Mouse (Mus musculus) embryonic facial prominence, embryonic 14.5 days (tissue): ENCODE results near the gene Gorasp1. TPM values are rescaled to one million over a fixed set of nuclear protein-coding genes. Genes with fewer than 3 reads are reported as not detected.

Experiments
- ATAC-seq: fragments of 200-750 bp; cut with Nextera tagmentation; 2 replicates; pipeline ENCODE4 v1.8.0; 2017; ENCODE audit warnings: low read depth, moderate number of reproducible peaks, moderate TSS enrichment
- DNase-seq: peaks from one replicate; pipeline ENCODE4 v3.0.0-alpha.2; 2015; ENCODE audit warnings: low spot score
- H3K27ac ChIP-seq: fragments of 300-500 bp; sonication (generic); replicated peaks from 2 replicates; pipeline ENCODE4 v1.5.1; 2014; ENCODE audit warnings: low read depth, mild to moderate bottlenecking, low read length, moderate library complexity
- H3K27me3 ChIP-seq: fragments of 300-500 bp; sonication (generic); replicated peaks from 2 replicates; pipeline ENCODE4 v1.6.1; 2014; ENCODE audit warnings: low read length; ENCODE audit not compliant: control insufficient read depth, insufficient read depth
- H3K36me3 ChIP-seq: fragments of 300-500 bp; sonication (generic); 2 replicates; pipeline ENCODE4 v1.6.1; 2014; ENCODE audit warnings: low read length, mixed read lengths; ENCODE audit not compliant: control insufficient read depth, insufficient read depth
- H3K4me1 ChIP-seq: fragments of 300-500 bp; sonication (generic); 2 replicates; pipeline ENCODE4 v1.6.1; 2014; ENCODE audit warnings: antibody characterized with exemption, low read length; ENCODE audit not compliant: control insufficient read depth, insufficient read depth
- H3K4me2 ChIP-seq: fragments of 300-500 bp; sonication (generic); 2 replicates; pipeline ENCODE4 v1.6.1; 2014; ENCODE audit warnings: low read depth, mild to moderate bottlenecking, low read length, moderate library complexity, mixed read lengths
- H3K4me3 ChIP-seq: fragments of 300-500 bp; sonication (generic); 2 replicates; pipeline ENCODE4 v1.5.1; 2014; ENCODE audit warnings: low read depth, mild to moderate bottlenecking, low read length
- H3K9ac ChIP-seq: fragments of 300-500 bp; sonication (generic); 2 replicates; pipeline ENCODE4 v1.6.1; 2014; ENCODE audit warnings: low read depth, mild to moderate bottlenecking, low read length, moderate library complexity, mixed read lengths
- H3K9me3 ChIP-seq: fragments of 300-500 bp; sonication (generic); 2 replicates; pipeline ENCODE4 v1.6.1; 2016; ENCODE audit warnings: low read length; ENCODE audit not compliant: control insufficient read depth
- WGBS: fragments of 180-500 bp; shearing (Covaris S2); extraction: QIAGEN DNeasy Blood & Tissue Kit; methylation state at CpG from one replicate; pipeline ENCODE4 v1.1.7; 2014; 5-methylcytosine and 5-hydroxymethylcytosine counted together
- polyA plus RNA-seq: library from polyadenylated mRNA; unstranded; fragments of >200 nt; fragmentation: Nextera tagmentation; extraction: Ambion mirVana; gene quantifications from 2 replicates; pipeline ENCODE4 v1.2.1, GENCODE M21; 2014

Gene Gorasp1
- polyA plus RNA-seq, 1 experiment from 2014 or later = 29.9 TPM

DNA sequence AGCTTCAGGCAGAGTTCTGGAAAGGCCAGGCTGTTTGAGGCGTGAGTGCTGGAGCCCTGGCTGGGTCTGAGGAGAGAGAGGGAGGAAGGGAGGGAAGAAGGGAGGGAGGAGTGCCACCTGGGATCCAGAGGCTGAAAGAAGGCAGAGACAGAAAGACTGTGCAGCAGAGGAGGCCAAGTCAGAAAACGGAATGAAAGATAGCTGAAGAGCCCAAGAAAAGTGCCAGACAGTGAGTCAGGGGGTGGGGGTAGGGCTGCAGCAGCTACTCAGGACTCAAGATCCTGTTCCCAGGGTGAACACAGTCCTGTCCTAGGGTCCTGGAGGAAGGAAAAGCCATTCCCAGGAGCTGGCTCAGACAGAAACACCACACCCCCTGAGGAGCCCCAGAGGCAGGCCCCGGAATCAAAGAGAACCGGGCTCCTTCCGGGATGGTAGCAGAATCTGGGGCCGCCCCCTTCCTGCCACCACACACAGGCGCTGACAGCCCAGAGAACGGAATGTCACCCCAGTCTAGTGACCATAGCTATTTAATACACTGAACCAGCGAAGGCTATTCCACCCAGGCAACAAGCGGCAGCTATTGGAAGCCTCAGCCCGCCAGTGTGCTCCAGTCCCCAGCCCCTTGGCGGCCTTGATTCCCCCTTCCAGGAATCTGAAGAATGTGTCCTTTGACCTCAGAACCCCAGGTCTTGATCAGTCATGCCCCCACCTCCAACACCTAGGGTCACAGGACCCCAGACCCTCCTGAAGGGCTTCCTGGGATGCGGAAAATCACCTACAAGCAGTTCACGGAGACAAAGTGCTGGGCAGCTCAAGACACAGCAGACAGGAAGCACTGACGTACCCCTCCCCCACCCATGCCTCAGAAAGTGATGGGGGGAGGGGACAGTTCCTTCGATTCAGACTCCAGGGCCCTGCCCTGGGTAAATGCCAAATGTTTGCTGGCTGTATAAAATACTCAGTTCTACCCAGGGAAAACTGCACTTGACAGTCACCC lies 44.1 kb upstream of the Gorasp1 start:
- Histone ChIP-seq H3K27me3 (no peaks in the 10 kb centered on the region), H3K9me3 (no peaks in the 10 kb centered on the region), H3K27ac (peak overlapping the region; percentile 85), H3K36me3 (no peaks in the 10 kb centered on the region), H3K4me1 (peaks cover 67% of the 10 kb centered on the region), H3K9ac (peak overlapping the region; percentile 48), H3K4me3 (peak overlapping the region; percentile 71), H3K4me2 (peak overlapping the region; percentile 95)
- 2% methylated on average over 14 of the region's 16 CpGs for WGBS
- DNase-seq = peak; percentile 79
- no peak; the same call in 1 of the 2 replicates for ATAC-seq

GRCm38 (mm10) chr9:119980770-119981182 lies 43.4 kb upstream of the Gorasp1 start:
- Histone ChIP-seq H3K4me1 (peaks cover 66% of the 10 kb centered on the region), H3K9ac (peak overlapping the region; percentile 48), H3K4me2 (peak overlapping the region; percentile 95), H3K4me3 (peak overlapping the region; percentile 71; the same call in 1 of the 2 replicates), H3K27ac (peak overlapping the region; percentile 85), H3K27me3 (no peaks in the 10 kb centered on the region), H3K9me3 (no peaks in the 10 kb centered on the region), H3K36me3 (no peaks in the 10 kb centered on the region)
- DNase-seq (no peak), ATAC-seq (no peak)
- WGBS = 3% methylated on average over 4 of the region's 4 CpGs

- Histone ChIP-seq H3K36me3 (no peaks in the 10 kb centered on the region), H3K4me2 (no peak overlapping the region), H3K27ac (no peak overlapping the region), H3K4me3 (no peak overlapping the region), H3K4me1 (peaks cover 63% of the 10 kb centered on the region), H3K9ac (no peak overlapping the region), H3K27me3 (no peaks in the 10 kb centered on the region), H3K9me3 (no peaks in the 10 kb centered on the region)
- ATAC-seq (no peak), DNase-seq (no peak)
- 48% methylated on average over 2 of the region's 2 CpGs for WGBS
Measured at GRCm38 (mm10) chr9:119979749-119980148, 42.4 kb upstream of the Gorasp1 start.

DNA sequence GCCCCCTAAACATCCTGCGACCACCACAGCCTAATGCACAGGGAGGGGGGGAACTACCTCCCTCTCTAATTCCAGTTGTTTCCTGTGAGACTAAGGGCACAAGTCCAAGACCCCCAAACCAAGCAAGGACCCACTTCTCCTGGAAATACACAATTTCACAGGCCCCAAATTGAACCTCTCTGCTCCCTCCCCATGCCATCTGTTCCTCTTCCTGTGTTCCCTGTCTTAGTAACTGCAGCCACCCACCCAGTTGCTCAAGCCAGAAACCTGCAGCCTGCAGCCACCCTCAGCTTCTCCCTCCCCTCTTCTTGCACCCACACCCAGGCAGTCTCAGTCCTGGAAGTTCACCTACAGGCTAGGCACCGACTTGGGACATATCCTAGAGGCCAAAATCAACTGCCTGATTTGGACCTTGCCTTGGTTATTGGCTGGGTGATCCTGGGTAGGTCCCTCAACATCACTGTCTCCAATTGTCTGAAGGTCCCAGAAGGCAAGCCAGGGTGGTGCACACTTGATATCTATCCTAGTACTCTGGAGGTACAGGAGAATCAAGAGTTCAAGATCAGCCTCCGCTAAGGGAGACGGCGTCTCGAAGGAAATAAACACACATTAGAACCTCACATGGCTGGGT lies 41.6 kb upstream of the Gorasp1 start:
- peaks cover 8% of the 10 kb centered on the region for H3K36me3 ChIP-seq
- no peaks in the 10 kb centered on the region for H3K27me3 ChIP-seq
- DNase-seq (no peak), ATAC-seq (no peak)
- H3K4me1 ChIP-seq = peaks cover 56% of the 10 kb centered on the region
- H3K9ac ChIP-seq = no peak overlapping the region
- WGBS = 82% methylated on average over 5 of the region's 6 CpGs
- no peak overlapping the region for H3K4me2 ChIP-seq
- H3K4me3 ChIP-seq = no peak overlapping the region
- H3K27ac ChIP-seq = no peak overlapping the region
- H3K9me3 ChIP-seq = no peaks in the 10 kb centered on the region

DNA sequence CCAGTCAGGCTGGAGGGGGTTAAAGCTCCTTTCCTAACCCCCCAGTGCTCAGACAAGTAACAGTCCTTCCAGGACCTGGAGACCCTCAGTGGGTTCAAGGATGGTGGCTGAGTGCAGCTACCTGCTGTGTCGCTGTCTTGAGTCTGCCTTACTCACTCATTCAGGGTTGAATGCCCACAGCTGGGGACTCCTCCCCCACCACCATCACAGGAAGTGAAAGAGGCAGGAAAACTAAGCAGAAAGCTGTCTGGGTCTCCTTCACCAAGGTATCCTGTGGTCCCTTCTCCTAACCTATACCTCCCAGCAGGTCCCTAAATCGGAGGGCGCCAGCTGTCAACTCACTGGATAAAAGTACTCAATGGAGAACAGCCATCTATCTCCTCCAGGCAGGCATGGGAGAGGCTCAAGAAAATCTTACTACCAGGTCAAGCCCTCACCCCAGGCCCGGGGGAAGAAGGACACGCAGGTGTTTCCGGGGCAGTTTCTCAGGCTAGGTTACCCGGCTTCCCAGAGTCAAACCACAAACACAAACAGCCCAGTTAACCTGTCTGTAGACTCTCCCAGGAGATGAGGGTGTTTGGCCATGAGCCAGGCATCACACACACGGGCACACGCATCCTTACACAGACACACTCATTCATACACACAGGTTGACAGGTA lies 40.9 kb upstream of the Gorasp1 start:
- H3K4me3 ChIP-seq = no peak overlapping the region
- H3K27ac ChIP-seq = no peak overlapping the region
- H3K36me3 ChIP-seq = peaks cover 15% of the 10 kb centered on the region
- no peak overlapping the region for H3K4me2 ChIP-seq
- ATAC-seq (no peak), DNase-seq (no peak)
- no peak overlapping the region for H3K9ac ChIP-seq
- peaks cover 56% of the 10 kb centered on the region for H3K4me1 ChIP-seq
- 39% methylated on average over 9 of the region's 9 CpGs for WGBS
- H3K9me3 ChIP-seq = no peaks in the 10 kb centered on the region
- no peaks in the 10 kb centered on the region for H3K27me3 ChIP-seq

- Histone ChIP-seq H3K27me3 (no peaks in the 10 kb centered on the region), H3K9me3 (no peaks in the 10 kb centered on the region), H3K27ac (no peak overlapping the region), H3K9ac (no peak overlapping the region), H3K36me3 (peaks cover 21% of the 10 kb centered on the region), H3K4me3 (no peak overlapping the region), H3K4me2 (no peak overlapping the region), H3K4me1 (peaks cover 53% of the 10 kb centered on the region)
- WGBS = 43% methylated on average over 4 of the region's 5 CpGs
- no peak for DNase-seq
- no peak for ATAC-seq
Measured at GRCm38 (mm10) chr9:119977557-119978060, 40.2 kb upstream of the Gorasp1 start.

GRCm38 (mm10) chr9:119976704-119977556 lies 39.6 kb upstream of the Gorasp1 start:
- ATAC-seq (no peak), DNase-seq (no peak)
- Histone ChIP-seq H3K4me1 (peaks cover 47% of the 10 kb centered on the region), H3K4me3 (no peak overlapping the region), H3K9me3 (no peaks in the 10 kb centered on the region), H3K4me2 (0 out of 2 replicates have a peak overlapping the region, but pooled peaks have one; percentile 0), H3K27ac (no peak overlapping the region), H3K9ac (no peak overlapping the region), H3K36me3 (peaks cover 26% of the 10 kb centered on the region), H3K27me3 (no peaks in the 10 kb centered on the region)
- WGBS = 40% methylated on average over 17 of the region's 17 CpGs
